Mouse (Mus musculus): Measurements from ENCODE around the gene Ugt1a7c. TPM values are rescaled to one million over a fixed set of nuclear protein-coding genes. Genes with fewer than 3 reads are reported as not detected.

Gene Ugt1a7c
- polyA plus RNA-seq, 1 experiment from 2014 or later: 0.80 TPM

GRCm38 (mm10) chr1:88240579-88240978 lies 145.7 kb downstream of the Ugt1a7c start:
- no peak overlapping the region for H3K27ac ChIP-seq
- H3K4me1 ChIP-seq: no peaks in the 10 kb centered on the region
- H3K36me3 ChIP-seq: no peaks in the 10 kb centered on the region
- ATAC-seq (ENCODE audit: low FRiP score): peak; percentile 13
- no peaks in the 10 kb centered on the region for H3K27me3 ChIP-seq
- H3K9ac ChIP-seq: no peak overlapping the region
- no peak overlapping the region for H3K4me2 ChIP-seq (replicated peaks)
- H3K9me3 ChIP-seq (replicated peaks): peaks cover 92% of the 10 kb centered on the region
- 76% methylated on average over 4 of the region's 4 CpGs for WGBS
- H3K4me3 ChIP-seq: no peak overlapping the region

GRCm38 (mm10) chr1:88243861-88244260 lies 149.0 kb downstream of the Ugt1a7c start:
- no peak for ATAC-seq (ENCODE audit: low FRiP score)
- WGBS: 67% methylated on average over 5 of the region's 5 CpGs

GRCm38 (mm10) chr1:88245881-88246280 lies 151.0 kb downstream of the Ugt1a7c start:
- ATAC-seq (ENCODE audit: low FRiP score): no peak
- no peak overlapping the region for H3K4me3 ChIP-seq
- no peaks in the 10 kb centered on the region for H3K4me1 ChIP-seq
- H3K4me2 ChIP-seq (replicated peaks): no peak overlapping the region
- H3K9me3 ChIP-seq (replicated peaks): peaks cover 94% of the 10 kb centered on the region
- no peak overlapping the region for H3K9ac ChIP-seq
- no peaks in the 10 kb centered on the region for H3K27me3 ChIP-seq
- no peak overlapping the region for H3K27ac ChIP-seq
- H3K36me3 ChIP-seq: no peaks in the 10 kb centered on the region
- 78% methylated on average over 6 of the region's 6 CpGs for WGBS

More at GRCm38 (mm10) chr1:88243861-88244260, 149.0 kb downstream of the Ugt1a7c start:
- H3K27me3 ChIP-seq: no peaks in the 10 kb centered on the region
- H3K9me3 ChIP-seq (replicated peaks): peaks cover 94% of the 10 kb centered on the region
- H3K9ac ChIP-seq: no peak overlapping the region
- no peak overlapping the region for H3K4me2 ChIP-seq (replicated peaks)
- no peak overlapping the region for H3K27ac ChIP-seq
- H3K36me3 ChIP-seq: no peaks in the 10 kb centered on the region
- H3K4me3 ChIP-seq: no peak overlapping the region
- H3K4me1 ChIP-seq: no peaks in the 10 kb centered on the region

GRCm38 (mm10) chr1:88246386-88246785 lies 151.5 kb downstream of the Ugt1a7c start:
- Histone ChIP-seq H3K4me2 (replicated peaks) (no peak overlapping the region), H3K4me1 (no peaks in the 10 kb centered on the region), H3K4me3 (no peak overlapping the region), H3K27ac (no peak overlapping the region), H3K27me3 (no peaks in the 10 kb centered on the region), H3K9me3 (replicated peaks) (peaks cover 94% of the 10 kb centered on the region), H3K9ac (no peak overlapping the region), H3K36me3 (no peaks in the 10 kb centered on the region)
- ATAC-seq (ENCODE audit: low FRiP score): no peak
- WGBS: 44% methylated on average over 6 of the region's 6 CpGs

- Histone ChIP-seq H3K27me3 (no peaks in the 10 kb centered on the region), H3K4me3 (no peak overlapping the region), H3K9me3 (replicated peaks) (peaks cover 93% of the 10 kb centered on the region), H3K36me3 (no peaks in the 10 kb centered on the region), H3K4me2 (replicated peaks) (no peak overlapping the region), H3K27ac (no peak overlapping the region), H3K9ac (no peak overlapping the region), H3K4me1 (no peaks in the 10 kb centered on the region)
- ATAC-seq (ENCODE audit: low FRiP score): no peak
- WGBS: 48% methylated on average over 2 of the region's 2 CpGs
Observed at GRCm38 (mm10) chr1:88247660-88248059, 152.8 kb downstream of the Ugt1a7c start.

GRCm38 (mm10) chr1:88248658-88249057 lies 153.8 kb downstream of the Ugt1a7c start:
- WGBS: 71% methylated on average over 4 of the region's 4 CpGs
- H3K9ac ChIP-seq: no peak overlapping the region
- no peaks in the 10 kb centered on the region for H3K27me3 ChIP-seq
- H3K27ac ChIP-seq: no peak overlapping the region
- H3K4me3 ChIP-seq: no peak overlapping the region
- no peak for ATAC-seq (ENCODE audit: low FRiP score)
- H3K9me3 ChIP-seq (replicated peaks): peaks cover 92% of the 10 kb centered on the region
- no peak overlapping the region for H3K4me2 ChIP-seq (replicated peaks)
- H3K4me1 ChIP-seq: no peaks in the 10 kb centered on the region
- no peaks in the 10 kb centered on the region for H3K36me3 ChIP-seq

GRCm38 (mm10) chr1:88249596-88249995 lies 154.7 kb downstream of the Ugt1a7c start:
- H3K4me2 ChIP-seq (replicated peaks): no peak overlapping the region
- no peak overlapping the region for H3K4me3 ChIP-seq
- H3K9me3 ChIP-seq (replicated peaks): peaks cover 93% of the 10 kb centered on the region
- H3K27me3 ChIP-seq: no peaks in the 10 kb centered on the region
- H3K36me3 ChIP-seq: no peaks in the 10 kb centered on the region
- H3K4me1 ChIP-seq: no peaks in the 10 kb centered on the region
- WGBS: 77% methylated on average over 7 of the region's 7 CpGs
- no peak for ATAC-seq (ENCODE audit: low FRiP score)
- no peak overlapping the region for H3K27ac ChIP-seq
- H3K9ac ChIP-seq: no peak overlapping the region

- no peak overlapping the region for H3K4me2 ChIP-seq (replicated peaks)
- H3K9me3 ChIP-seq (replicated peaks): peaks cover 93% of the 10 kb centered on the region
- no peaks in the 10 kb centered on the region for H3K36me3 ChIP-seq
- no peaks in the 10 kb centered on the region for H3K27me3 ChIP-seq
- H3K4me3 ChIP-seq: no peak overlapping the region
- 81% methylated on average over 5 of the region's 5 CpGs for WGBS
- no peak for ATAC-seq (ENCODE audit: low FRiP score)
- no peaks in the 10 kb centered on the region for H3K4me1 ChIP-seq
- H3K9ac ChIP-seq: no peak overlapping the region
- H3K27ac ChIP-seq: no peak overlapping the region
Observed at GRCm38 (mm10) chr1:88250023-88250422, 155.2 kb downstream of the Ugt1a7c start.

GRCm38 (mm10) chr1:88253106-88253505 lies 158.2 kb downstream of the Ugt1a7c start:
- H3K4me2 ChIP-seq (replicated peaks): no peak overlapping the region
- WGBS: 72% methylated on average over 8 of the region's 8 CpGs
- no peaks in the 10 kb centered on the region for H3K36me3 ChIP-seq
- peaks cover 93% of the 10 kb centered on the region for H3K9me3 ChIP-seq (replicated peaks)
- no peaks in the 10 kb centered on the region for H3K4me1 ChIP-seq
- no peak overlapping the region for H3K4me3 ChIP-seq
- H3K9ac ChIP-seq: no peak overlapping the region
- no peaks in the 10 kb centered on the region for H3K27me3 ChIP-seq
- ATAC-seq (ENCODE audit: low FRiP score): no peak
- no peak overlapping the region for H3K27ac ChIP-seq

- H3K4me1 ChIP-seq: no peaks in the 10 kb centered on the region
- WGBS: 74% methylated on average over 6 of the region's 6 CpGs
- H3K9ac ChIP-seq: no peak overlapping the region
- no peak overlapping the region for H3K27ac ChIP-seq
- ATAC-seq (ENCODE audit: low FRiP score): no peak
- no peak overlapping the region for H3K4me3 ChIP-seq
- no peaks in the 10 kb centered on the region for H3K36me3 ChIP-seq
- peaks cover 92% of the 10 kb centered on the region for H3K9me3 ChIP-seq (replicated peaks)
- H3K4me2 ChIP-seq (replicated peaks): no peak overlapping the region
- H3K27me3 ChIP-seq: no peaks in the 10 kb centered on the region
Observed at GRCm38 (mm10) chr1:88253540-88253939, 158.7 kb downstream of the Ugt1a7c start.

- no peak overlapping the region for H3K4me3 ChIP-seq
- ATAC-seq (ENCODE audit: low FRiP score): peak; percentile 2; the same call in 1 of the 2 replicates
- 86% methylated on average over 12 of the region's 12 CpGs for WGBS
- H3K4me1 ChIP-seq: no peaks in the 10 kb centered on the region
- peaks cover 7% of the 10 kb centered on the region for H3K36me3 ChIP-seq
- H3K9ac ChIP-seq: no peak overlapping the region
- no peak overlapping the region for H3K4me2 ChIP-seq (replicated peaks)
- H3K27me3 ChIP-seq: no peaks in the 10 kb centered on the region
- H3K27ac ChIP-seq: no peak overlapping the region
- peaks cover 87% of the 10 kb centered on the region for H3K9me3 ChIP-seq (replicated peaks)
Observed at GRCm38 (mm10) chr1:88254793-88255465, 160.1 kb downstream of the Ugt1a7c start.

GRCm38 (mm10) chr1:88255466-88255857 lies 160.6 kb downstream of the Ugt1a7c start:
- Histone ChIP-seq H3K9ac (no peak overlapping the region), H3K27ac (no peak overlapping the region), H3K4me1 (no peaks in the 10 kb centered on the region), H3K4me2 (replicated peaks) (no peak overlapping the region), H3K27me3 (no peaks in the 10 kb centered on the region), H3K36me3 (peaks cover 13% of the 10 kb centered on the region), H3K9me3 (replicated peaks) (peaks cover 86% of the 10 kb centered on the region), H3K4me3 (no peak overlapping the region)
- peak; percentile 3; the same call in 1 of the 2 replicates for ATAC-seq (ENCODE audit: low FRiP score)
- 55% methylated on average over 2 of the region's 2 CpGs for WGBS
